Mouse (Mus musculus): ENCODE data around the gene Gimap4.

DNA sequence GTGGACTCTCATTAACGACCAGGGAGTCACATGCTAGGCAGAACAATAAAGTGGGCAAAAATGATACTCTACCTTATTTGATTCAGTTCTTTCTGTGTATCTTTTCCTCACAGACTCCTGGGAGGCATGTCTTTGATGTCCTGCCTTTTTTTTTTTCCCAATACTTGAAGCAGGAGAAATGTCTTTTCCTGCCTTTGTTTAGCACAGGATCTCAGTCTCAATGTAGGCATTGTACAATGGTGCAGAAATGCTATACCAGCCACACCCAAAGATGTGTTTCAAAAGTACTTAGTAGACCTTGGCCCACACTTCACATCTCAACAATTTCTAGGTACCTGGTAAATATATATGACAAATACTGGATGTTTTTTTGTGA is 13.2 kb downstream of the Gimap4 start:
- no peak for TF ChIP-seq CTCF (IDR thresholded peaks at IDR 0.05; ENCODE audit: low read depth)
- peak; percentile 54; the same call in 1 of the 2 replicates for TF ChIP-seq EP300 (IDR thresholded peaks at IDR 0.05; ENCODE audit: low read depth)

Data from heart, postnatal 0 days (tissue).